Mouse (Mus musculus) T-helper 2 cell (primary cell): ENCODE results near the gene Slc17a7.
"Not testable (repeated sequence)": the region's sequence is repeated elsewhere in the genome, so short reads cannot be mapped to it uniquely, and the experiment has no call there.

ENCODE experiments used
- in situ Hi-C: fragments of 300-600 bp; cut with MboI, MseI; formaldehyde crosslinking; loops from one replicate; pipeline ENCODE4 v1.15.1; 2025; ENCODE audit warnings: high pct_unique_total_duplicates

Gene Slc17a7

GRCm38 (mm10) chr7:45133446-45134159 is 30.1 kb upstream of the Slc17a7 start:
- in situ Hi-C loops: no loop called here

GRCm38 (mm10) chr7:45134544-45135026 is 29.2 kb upstream of the Slc17a7 start:
- in situ Hi-C loops: no loop called here

GRCm38 (mm10) chr7:45135370-45135769 is 28.4 kb upstream of the Slc17a7 start:
- in situ Hi-C loops: no loop called here

- in situ Hi-C loops: no loop called here
Observed at GRCm38 (mm10) chr7:45135993-45136567, 27.7 kb upstream of the Slc17a7 start, which contains the start of the genes Gm45713 and Flt3l. TSS of gene Gm45713 (minus strand) at chr7:45136231. TSS of gene Flt3l (minus strand) at chr7:45136432.

- in situ Hi-C loops: no loop called here
Observed at GRCm38 (mm10) chr7:45137171-45138006, 26.4 kb upstream of the Slc17a7 start.

- in situ Hi-C loops: no loop called here
Observed at GRCm38 (mm10) chr7:45138403-45138802, 25.3 kb upstream of the Slc17a7 start.

- in situ Hi-C loops: no loop called here
Observed at GRCm38 (mm10) chr7:45139904-45140723, 23.6 kb upstream of the Slc17a7 start.

- in situ Hi-C loops: no loop called here
Observed at GRCm38 (mm10) chr7:45141319-45141718, 22.4 kb upstream of the Slc17a7 start.

GRCm38 (mm10) chr7:45141914-45142313 is 21.8 kb upstream of the Slc17a7 start:
- in situ Hi-C loops: no loop called here

GRCm38 (mm10) chr7:45144368-45145174 is 19.2 kb upstream of the Slc17a7 start:
- in situ Hi-C loops: no loop called here

- in situ Hi-C loops: no loop called here
Observed at GRCm38 (mm10) chr7:45145460-45145859, 18.3 kb upstream of the Slc17a7 start.

GRCm38 (mm10) chr7:45147267-45147666 is 16.5 kb upstream of the Slc17a7 start:
- in situ Hi-C loops: no loop called here

GRCm38 (mm10) chr7:45147899-45148298 is 15.8 kb upstream of the Slc17a7 start:
- in situ Hi-C loops: no loop called here

- in situ Hi-C loops: no loop called here
Observed at GRCm38 (mm10) chr7:45148534-45149098, 15.1 kb upstream of the Slc17a7 start.

- in situ Hi-C loops: no loop called here
Observed at GRCm38 (mm10) chr7:45149545-45149944, 14.2 kb upstream of the Slc17a7 start.

GRCm38 (mm10) chr7:45150321-45150720 is 13.4 kb upstream of the Slc17a7 start:
- in situ Hi-C loops: no loop called here

- in situ Hi-C loops: no loop called here
Observed at GRCm38 (mm10) chr7:45151303-45151702, 12.4 kb upstream of the Slc17a7 start.

- in situ Hi-C loops: not testable (repeated sequence)
Observed at GRCm38 (mm10) chr7:45153052-45153451, 10.7 kb upstream of the Slc17a7 start.

GRCm38 (mm10) chr7:45153586-45153985 is 10.2 kb upstream of the Slc17a7 start:
- in situ Hi-C loops: no loop called here
